Mouse (Mus musculus): ENCODE results near the gene Necab3. TPM values are rescaled to one million over a fixed set of nuclear protein-coding genes. Genes with fewer than 3 reads are reported as not detected.

The Necab3 gene
- polyA plus RNA-seq, 1 experiment: 77.2 TPM

DNA sequence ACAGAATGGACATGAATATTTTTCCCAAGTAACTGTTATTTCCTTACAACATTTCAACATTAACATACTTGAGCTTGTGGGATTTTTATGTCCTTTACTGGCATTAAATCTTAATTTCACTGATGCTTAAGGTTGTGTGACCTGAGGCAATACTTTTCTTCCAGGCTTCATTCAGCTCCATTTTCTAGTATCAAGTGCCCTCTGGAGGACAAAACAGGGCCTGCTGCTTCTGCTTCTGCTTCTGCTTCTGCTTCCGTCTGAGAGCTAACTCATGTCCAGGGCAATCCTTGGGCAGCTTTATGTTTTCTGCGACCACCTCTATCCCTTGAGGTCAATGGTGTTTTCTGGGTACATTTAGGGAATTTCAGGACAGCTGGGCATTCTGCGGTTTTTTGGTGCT is 19.0 kb downstream of the Necab3 start:
- TF ChIP-seq CTCF (IDR thresholded peaks at IDR 0.05; ENCODE audit: borderline replicate concordance, insufficient read depth, low read depth, low read length): peak; percentile 62
- TF ChIP-seq POLR2A (IDR thresholded peaks at IDR 0.05; ENCODE audit: borderline replicate concordance, insufficient read depth, low read length): no peak
- H3K27me3 ChIP-seq (ENCODE audit: control insufficient read depth, insufficient read depth, low read length): no peaks in the 10 kb centered on the region
- peak; percentile 47 to 53 for DNase-seq
- 61% methylated on average over 3 of the region's 3 CpGs for WGBS
- peaks cover 19% of the 10 kb centered on the region for H3K4me1 ChIP-seq (ENCODE audit: control insufficient read depth, insufficient read depth, low read length)
- no peak overlapping the region for H3K4me3 ChIP-seq (replicated peaks; ENCODE audit: insufficient read depth, low read depth, low read length)
- no peak overlapping the region for H3K27ac ChIP-seq (ENCODE audit: insufficient read depth, low read length)

DNA sequence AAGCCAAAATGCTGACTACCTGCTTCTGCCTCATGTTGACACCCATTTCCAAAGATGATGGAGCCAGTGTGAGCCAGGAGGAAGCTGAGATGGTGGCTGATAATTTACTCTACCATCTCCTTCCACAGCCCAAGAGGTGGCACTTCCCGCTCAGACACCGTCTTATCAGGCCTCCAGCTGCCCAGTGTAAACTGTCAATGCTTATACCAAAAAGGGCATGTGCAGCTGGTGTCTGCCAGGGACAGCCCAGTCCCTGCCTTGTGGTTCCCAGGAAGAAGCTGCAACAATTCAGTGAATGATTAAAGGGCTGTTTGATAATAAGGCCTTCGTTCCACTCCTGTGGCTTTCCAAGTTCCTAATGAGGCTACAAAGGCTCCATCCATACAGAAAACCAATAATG is 20.0 kb downstream of the Necab3 start:
- DNase-seq: no peak
- WGBS: 67% methylated on average over 3 of the region's 3 CpGs
- no peaks in the 10 kb centered on the region for H3K27me3 ChIP-seq (ENCODE audit: control insufficient read depth, insufficient read depth, low read length)
- H3K27ac ChIP-seq (ENCODE audit: insufficient read depth, low read length): no peak overlapping the region
- peaks cover 13% of the 10 kb centered on the region for H3K4me1 ChIP-seq (ENCODE audit: control insufficient read depth, insufficient read depth, low read length)
- TF ChIP-seq CTCF (IDR thresholded peaks at IDR 0.05; ENCODE audit: borderline replicate concordance, insufficient read depth, low read depth, low read length) (no peak), POLR2A (IDR thresholded peaks at IDR 0.05; ENCODE audit: borderline replicate concordance, insufficient read depth, low read length) (no peak)
- no peak overlapping the region for H3K4me3 ChIP-seq (replicated peaks; ENCODE audit: insufficient read depth, low read depth, low read length)

DNA sequence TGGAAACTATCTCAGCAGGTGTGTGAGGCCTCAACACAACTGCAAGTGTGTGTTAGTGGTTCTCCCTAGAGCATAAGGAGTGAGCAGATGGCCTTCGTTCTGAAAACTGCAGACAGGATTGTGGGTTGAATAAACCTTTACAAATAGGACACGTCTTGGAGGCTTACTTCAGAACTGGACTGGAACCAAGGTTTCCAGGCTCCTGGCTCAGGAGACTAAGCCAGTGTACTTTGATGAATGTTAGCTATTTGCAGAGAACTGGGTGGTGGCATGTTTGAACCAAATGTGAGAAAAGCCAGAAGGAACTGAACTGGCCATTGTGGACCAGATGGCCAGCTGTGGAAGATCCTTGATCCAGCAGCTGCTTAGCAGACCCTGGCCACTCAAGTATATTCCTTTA is 20.4 kb downstream of the Necab3 start:
- H3K27ac ChIP-seq (ENCODE audit: insufficient read depth, low read length): no peak overlapping the region
- peaks cover 12% of the 10 kb centered on the region for H3K4me1 ChIP-seq (ENCODE audit: control insufficient read depth, insufficient read depth, low read length)
- DNase-seq: peak; percentile 48 to 78
- no peaks in the 10 kb centered on the region for H3K27me3 ChIP-seq (ENCODE audit: control insufficient read depth, insufficient read depth, low read length)
- no peak overlapping the region for H3K4me3 ChIP-seq (replicated peaks; ENCODE audit: insufficient read depth, low read depth, low read length)
- TF ChIP-seq POLR2A (IDR thresholded peaks at IDR 0.05; ENCODE audit: borderline replicate concordance, insufficient read depth, low read length): no peak
- WGBS: 5% methylated on average over 2 of the region's 2 CpGs

DNA sequence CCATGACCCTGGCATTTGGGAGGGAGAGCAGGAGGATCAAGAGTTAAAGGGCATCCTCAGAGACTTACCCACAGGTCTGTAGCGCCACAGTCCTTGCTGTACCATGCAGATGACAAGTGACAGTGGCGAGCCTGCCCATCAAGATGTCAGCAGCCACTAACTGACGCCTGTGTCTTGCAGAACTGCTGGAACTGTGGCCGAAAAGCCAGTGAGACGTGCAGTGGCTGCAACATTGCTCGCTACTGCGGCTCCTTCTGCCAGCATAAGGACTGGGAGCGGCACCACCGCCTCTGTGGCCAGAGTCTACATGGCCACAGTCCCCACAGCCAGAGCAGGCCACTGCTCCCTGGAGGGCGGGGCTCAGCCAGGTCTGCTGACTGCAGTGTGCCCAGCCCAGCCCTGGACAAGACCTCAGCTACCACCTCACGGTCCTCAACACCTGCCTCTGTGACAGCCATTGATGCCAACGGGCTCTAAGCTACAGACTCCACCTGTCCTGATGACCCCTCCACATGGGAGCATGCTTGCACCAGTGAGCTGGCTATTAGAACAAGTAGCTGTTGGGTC is 23.9 kb downstream of the Necab3 start:
- Histone ChIP-seq H3K4me1 (ENCODE audit: control insufficient read depth, insufficient read depth, low read length) (peaks cover 12% of the 10 kb centered on the region), H3K27ac (ENCODE audit: insufficient read depth, low read length) (no peak overlapping the region), H3K4me3 (replicated peaks; ENCODE audit: insufficient read depth, low read depth, low read length) (no peak overlapping the region), H3K27me3 (ENCODE audit: control insufficient read depth, insufficient read depth, low read length) (no peaks in the 10 kb centered on the region)
- 85% methylated on average over 12 of the region's 12 CpGs for WGBS
- TF ChIP-seq POLR2A (IDR thresholded peaks at IDR 0.05; ENCODE audit: borderline replicate concordance, insufficient read depth, low read length) (no peak), CTCF (IDR thresholded peaks at IDR 0.05; ENCODE audit: borderline replicate concordance, insufficient read depth, low read depth, low read length) (no peak)
- no peak for DNase-seq

DNA sequence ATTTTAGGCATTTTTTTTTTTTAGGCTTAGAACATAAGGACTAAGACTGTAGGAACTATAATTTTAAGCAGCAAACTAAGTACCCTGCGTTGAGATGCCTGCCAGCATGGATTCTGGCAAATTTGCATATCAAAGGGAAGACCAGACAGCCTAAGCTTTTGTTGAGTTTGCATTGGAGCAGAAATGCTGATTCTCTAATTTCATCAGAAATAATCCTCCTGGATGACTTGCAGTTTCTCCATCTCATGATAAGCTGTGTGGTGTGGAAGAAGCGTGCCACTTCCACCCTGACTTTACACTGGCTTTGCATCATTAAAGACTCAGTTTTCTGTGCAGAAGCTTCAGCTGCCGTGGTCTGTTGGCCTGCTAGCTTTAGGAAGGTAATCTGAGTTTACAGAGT is 25.8 kb downstream of the Necab3 start:
- H3K4me3 ChIP-seq (replicated peaks; ENCODE audit: insufficient read depth, low read depth, low read length): no peak overlapping the region
- TF ChIP-seq POLR2A (IDR thresholded peaks at IDR 0.05; ENCODE audit: borderline replicate concordance, insufficient read depth, low read length): no peak
- TF ChIP-seq CTCF (IDR thresholded peaks at IDR 0.05; ENCODE audit: borderline replicate concordance, insufficient read depth, low read depth, low read length): no peak
- 56% methylated on average over 3 of the region's 3 CpGs for WGBS
- no peaks in the 10 kb centered on the region for H3K27me3 ChIP-seq (ENCODE audit: control insufficient read depth, insufficient read depth, low read length)
- peaks cover 3% of the 10 kb centered on the region for H3K4me1 ChIP-seq (ENCODE audit: control insufficient read depth, insufficient read depth, low read length)
- no peak for DNase-seq
- H3K27ac ChIP-seq (ENCODE audit: insufficient read depth, low read length): no peak overlapping the region

DNA sequence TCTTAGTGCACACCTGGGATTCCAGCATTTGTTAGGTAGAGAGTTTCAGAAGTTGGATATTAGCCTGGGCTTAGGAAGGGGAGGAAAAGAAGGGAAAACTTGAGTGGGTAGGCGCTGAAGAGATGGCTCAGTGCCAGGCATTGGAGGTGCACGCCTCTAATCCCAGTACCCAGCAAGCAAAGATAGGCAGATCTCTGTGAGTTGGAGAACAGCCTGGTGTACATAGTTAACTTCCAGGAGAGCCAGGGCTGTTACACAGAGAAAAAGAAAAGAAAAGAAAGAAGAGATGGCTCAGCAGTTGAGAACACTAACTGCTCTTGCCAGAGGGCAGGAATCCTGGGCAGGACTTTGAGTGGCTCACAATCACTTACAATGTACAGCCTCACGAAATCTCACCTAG is 32.2 kb downstream of the Necab3 start:
- Histone ChIP-seq H3K27me3 (ENCODE audit: control insufficient read depth, insufficient read depth, low read length) (no peaks in the 10 kb centered on the region), H3K4me1 (ENCODE audit: control insufficient read depth, insufficient read depth, low read length) (no peaks in the 10 kb centered on the region), H3K4me3 (replicated peaks; ENCODE audit: insufficient read depth, low read depth, low read length) (no peak overlapping the region), H3K27ac (ENCODE audit: insufficient read depth, low read length) (no peak overlapping the region)
- 59% methylated on average over 3 of the region's 3 CpGs for WGBS
- TF ChIP-seq CTCF (IDR thresholded peaks at IDR 0.05; ENCODE audit: borderline replicate concordance, insufficient read depth, low read depth, low read length) (no peak), POLR2A (IDR thresholded peaks at IDR 0.05; ENCODE audit: borderline replicate concordance, insufficient read depth, low read length) (no peak)
- DNase-seq: no peak

DNA sequence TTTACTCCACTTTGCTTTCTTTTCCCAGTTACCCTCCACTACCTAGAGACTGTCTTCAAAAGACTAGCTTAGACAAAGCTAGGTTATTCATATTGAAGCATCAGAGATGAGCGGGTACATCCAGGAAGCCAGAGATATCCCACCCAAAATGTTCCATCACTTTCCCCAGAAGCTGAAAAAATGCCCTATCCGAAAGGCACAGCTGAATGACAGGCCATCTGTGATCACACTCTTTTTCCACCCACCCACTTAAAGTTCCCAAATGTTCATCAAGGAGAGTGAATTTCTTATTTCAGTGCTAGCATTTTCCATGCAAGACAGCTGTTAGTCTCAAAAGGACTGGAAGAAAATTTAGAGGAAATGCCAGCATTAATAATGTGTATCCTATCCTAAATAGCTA is 33.4 kb downstream of the Necab3 start:
- H3K27ac ChIP-seq (ENCODE audit: insufficient read depth, low read length): no peak overlapping the region
- WGBS: 86% methylated on average over 2 of the region's 2 CpGs
- no peak for TF ChIP-seq CTCF (IDR thresholded peaks at IDR 0.05; ENCODE audit: borderline replicate concordance, insufficient read depth, low read depth, low read length)
- TF ChIP-seq POLR2A (IDR thresholded peaks at IDR 0.05; ENCODE audit: borderline replicate concordance, insufficient read depth, low read length): no peak
- DNase-seq: no peak
- no peaks in the 10 kb centered on the region for H3K4me1 ChIP-seq (ENCODE audit: control insufficient read depth, insufficient read depth, low read length)
- no peak overlapping the region for H3K4me3 ChIP-seq (replicated peaks; ENCODE audit: insufficient read depth, low read depth, low read length)
- H3K27me3 ChIP-seq (ENCODE audit: control insufficient read depth, insufficient read depth, low read length): no peaks in the 10 kb centered on the region

DNA sequence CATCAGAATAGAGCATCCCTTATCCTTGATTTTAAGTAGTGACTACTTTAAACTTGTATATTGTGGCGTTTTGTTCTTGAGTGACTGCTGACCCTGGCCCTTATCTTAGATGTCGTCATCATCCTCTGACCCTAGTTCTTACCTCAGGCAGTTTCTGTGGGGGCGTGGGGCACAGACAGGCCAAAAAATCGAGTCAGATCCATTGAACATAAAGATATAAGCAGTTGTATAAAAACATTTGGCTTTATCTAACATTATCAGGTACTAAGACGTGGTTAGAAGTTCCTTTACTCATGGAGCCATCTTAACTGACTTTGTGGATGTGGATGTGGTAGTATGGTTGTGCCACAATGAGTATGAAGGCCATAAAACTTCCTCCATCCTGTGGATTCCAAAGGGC is 36.4 kb downstream of the Necab3 start:
- DNase-seq: no peak
- H3K27me3 ChIP-seq (ENCODE audit: control insufficient read depth, insufficient read depth, low read length): no peaks in the 10 kb centered on the region
- no peaks in the 10 kb centered on the region for H3K4me1 ChIP-seq (ENCODE audit: control insufficient read depth, insufficient read depth, low read length)
- TF ChIP-seq POLR2A (IDR thresholded peaks at IDR 0.05; ENCODE audit: borderline replicate concordance, insufficient read depth, low read length): no peak
- TF ChIP-seq CTCF (IDR thresholded peaks at IDR 0.05; ENCODE audit: borderline replicate concordance, insufficient read depth, low read depth, low read length): no peak
- no peak overlapping the region for H3K4me3 ChIP-seq (replicated peaks; ENCODE audit: insufficient read depth, low read depth, low read length)
- H3K27ac ChIP-seq (ENCODE audit: insufficient read depth, low read length): no peak overlapping the region
- 97% methylated on average over 5 of the region's 5 CpGs for WGBS
